Mouse (Mus musculus) limb, embryonic 14.5 days (tissue): ENCODE data around the gene Fgfr2. TPM values are rescaled to one million over a fixed set of nuclear protein-coding genes. Genes with fewer than 3 reads are reported as not detected.

Experiments
- ATAC-seq: fragments of 200-750 bp; cut with Nextera tagmentation; 2 replicates; pipeline ENCODE4 v1.8.0; 2017; ENCODE audit warnings: low read depth, moderate number of reproducible peaks, moderate TSS enrichment; ENCODE audit not compliant: low FRiP score
- DNase-seq: peaks from one replicate; pipeline ENCODE4 v3.0.0-alpha.2; 2015; ENCODE audit warnings: low spot score
- H3K27ac ChIP-seq: fragments of 300-500 bp; sonication (generic); replicated peaks from 2 replicates; pipeline ENCODE4 v1.5.1; 2014; ENCODE audit warnings: low read depth, mild to moderate bottlenecking, low read length, moderate library complexity, mixed read lengths
- H3K27me3 ChIP-seq: fragments of 300-500 bp; sonication (generic); 2 replicates; pipeline ENCODE4 v1.6.1; 2014; ENCODE audit warnings: low read length, mixed read lengths; ENCODE audit not compliant: control insufficient read depth, insufficient read depth
- H3K36me3 ChIP-seq: fragments of 300-500 bp; sonication (generic); 2 replicates; pipeline ENCODE4 v1.6.1; 2014; ENCODE audit warnings: mild to moderate bottlenecking, low read length, moderate library complexity, mixed read lengths; ENCODE audit not compliant: control insufficient read depth, insufficient read depth
- H3K4me1 ChIP-seq: fragments of 300-500 bp; sonication (generic); 2 replicates; pipeline ENCODE4 v1.6.1; 2014; ENCODE audit warnings: antibody characterized with exemption, low read length, mixed read lengths; ENCODE audit not compliant: control insufficient read depth, insufficient read depth
- H3K4me2 ChIP-seq: fragments of 300-500 bp; sonication (generic); replicated peaks from 2 replicates; pipeline ENCODE4 v1.6.1; 2014; ENCODE audit warnings: low read depth, mild to moderate bottlenecking, low read length, moderate library complexity; ENCODE audit not compliant: severe bottlenecking
- H3K4me3 ChIP-seq: fragments of 300-500 bp; sonication (generic); replicated peaks from 2 replicates; pipeline ENCODE4 v1.5.1; 2014; ENCODE audit warnings: low read length
- H3K9ac ChIP-seq: fragments of 300-500 bp; sonication (generic); 2 replicates; pipeline ENCODE4 v1.6.1; 2014; ENCODE audit warnings: mild to moderate bottlenecking, low read depth, low read length, moderate library complexity; ENCODE audit not compliant: severe bottlenecking
- H3K9me3 ChIP-seq: fragments of 300-500 bp; sonication (generic); 2 replicates; pipeline ENCODE4 v1.6.1; 2016; ENCODE audit warnings: low read length; ENCODE audit not compliant: control insufficient read depth
- POLR2A ChIP-seq: fragments of 200-500 bp; IDR thresholded peaks from 2 replicates; pipeline ENCODE4 v1.8.0; 2012; ENCODE audit warnings: inconsistent platforms, mild to moderate bottlenecking, moderate library complexity, borderline replicate concordance; ENCODE audit not compliant: insufficient read depth, insufficient read length; ENCODE audit errors: extremely low read depth
- WGBS: fragments of 180-500 bp; shearing (Covaris S2); extraction: QIAGEN DNeasy Blood & Tissue Kit; methylation state at CpG from one replicate; pipeline ENCODE4 v1.1.7; 2014; 5-methylcytosine and 5-hydroxymethylcytosine counted together
- polyA plus RNA-seq, 2 experiments: library from polyadenylated mRNA; depleted of rRNA in 1 of 2; stranded (reverse) in 1 of 2; unstranded in 1 of 2; fragments of >200 nt; fragmentation: Nextera tagmentation in 1 of 2; extraction: Ambion mirVana in 1 of 2; gene quantifications; 2 replicates each; pipeline versions ENCODE4 v1.2.1 to v1.2.3; 2012 to 2014

Gene Fgfr2
- polyA plus RNA-seq, 2 experiments = 131 to 133 TPM

DNA sequence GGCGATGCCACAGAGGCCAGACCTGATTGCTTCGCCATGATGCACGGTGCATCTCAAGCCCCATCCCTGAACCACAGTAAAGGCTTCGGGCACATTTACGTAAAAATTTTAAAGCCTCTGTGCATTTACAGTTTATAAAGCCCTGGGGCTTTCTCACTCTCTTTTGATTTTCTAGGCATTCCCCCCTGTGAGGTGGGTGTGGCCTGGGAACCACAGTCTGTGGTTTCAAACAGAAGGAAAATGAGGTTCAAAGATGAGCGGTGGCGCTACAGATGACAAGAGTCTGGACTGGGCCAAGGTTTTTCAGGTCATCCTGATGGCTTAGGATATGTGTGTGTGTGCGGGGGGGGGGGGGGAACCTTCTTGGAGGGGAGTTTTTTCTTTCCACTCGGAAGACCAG is 523.1 kb downstream of the Fgfr2 start:
- no peak for DNase-seq
- WGBS = 2% methylated on average over 9 of the region's 9 CpGs
- no peak for ATAC-seq
- Histone ChIP-seq H3K9ac (no peak overlapping the region), H3K36me3 (no peaks in the 10 kb centered on the region), H3K4me2 (peak overlapping the region; percentile 85), H3K27me3 (peaks cover 76% of the 10 kb centered on the region), H3K9me3 (no peaks in the 10 kb centered on the region), H3K4me1 (peaks cover 24% of the 10 kb centered on the region), H3K4me3 (peak overlapping the region; percentile 37), H3K27ac (no peak overlapping the region)
- TF ChIP-seq POLR2A = no peak

DNA sequence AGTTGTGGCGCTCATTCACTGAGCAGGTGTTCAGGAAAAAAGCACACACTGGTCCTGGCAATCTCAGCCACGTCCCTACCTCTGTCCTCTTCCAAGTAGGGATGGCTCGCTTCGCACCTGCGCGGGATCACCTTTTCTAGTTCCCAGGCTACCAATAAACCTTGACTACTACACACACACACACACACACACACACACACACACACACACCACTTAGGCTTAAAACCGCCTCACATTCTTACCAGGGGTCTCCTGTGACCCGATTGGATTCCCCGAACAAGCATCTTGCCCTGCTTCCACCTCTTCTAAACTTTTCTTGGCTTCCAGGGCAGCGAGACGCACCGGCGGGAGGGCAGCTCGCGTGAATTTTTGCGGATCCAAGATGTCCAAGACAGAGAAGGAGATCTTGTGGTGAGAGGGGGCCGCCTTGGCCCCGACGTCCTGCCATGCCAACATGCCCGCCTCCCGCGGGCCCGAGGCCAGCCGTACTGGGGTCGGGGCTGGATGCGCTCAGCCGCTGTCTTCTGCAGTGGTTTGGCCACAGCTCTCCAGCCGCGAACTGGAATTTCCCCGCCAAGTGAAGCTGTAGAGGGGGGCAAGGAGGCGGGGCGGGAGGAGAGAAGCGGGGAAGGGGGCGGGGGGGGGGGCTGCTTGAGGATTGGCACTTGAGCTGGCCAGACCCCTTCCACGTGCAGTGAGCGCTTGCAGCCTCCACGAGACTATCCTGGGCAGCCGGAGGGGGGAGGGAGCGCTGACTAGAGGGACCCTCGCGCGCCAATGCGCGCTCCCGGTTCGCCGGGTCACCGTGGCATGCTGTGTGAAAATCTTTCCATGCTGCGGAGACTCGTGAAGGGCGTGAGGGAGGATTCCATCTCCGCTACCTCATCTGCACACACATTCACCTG is 523.8 kb downstream of the Fgfr2 start, which contains the start of gene Nkx1-2:
Gene Nkx1-2, minus strand, starts transcription at position 567 of the 905 bp plus-strand sequence.
- DNase-seq (peak; percentile 31), ATAC-seq (0 out of 2 replicates have a peak, but pooled peaks have one; percentile 51)
- Histone ChIP-seq H3K4me3 (peak within 1 kb of the TSS; percentile 37), H3K4me1 (peaks cover 24% of the 10 kb centered on the region), H3K27ac (no peak within 1 kb of the TSS), H3K27me3 (peaks cover 76% of the 10 kb centered on the region), H3K36me3 (no peaks in the 10 kb centered on the region), H3K9ac (0 out of 2 replicates have a peak within 1 kb of the TSS, but pooled peaks have one; percentile 38), H3K9me3 (no peaks in the 10 kb centered on the region), H3K4me2 (peak within 1 kb of the TSS; percentile 85)
- WGBS = under 1% methylated on average over 46 of the region's 52 CpGs
- no peak for TF ChIP-seq POLR2A

DNA sequence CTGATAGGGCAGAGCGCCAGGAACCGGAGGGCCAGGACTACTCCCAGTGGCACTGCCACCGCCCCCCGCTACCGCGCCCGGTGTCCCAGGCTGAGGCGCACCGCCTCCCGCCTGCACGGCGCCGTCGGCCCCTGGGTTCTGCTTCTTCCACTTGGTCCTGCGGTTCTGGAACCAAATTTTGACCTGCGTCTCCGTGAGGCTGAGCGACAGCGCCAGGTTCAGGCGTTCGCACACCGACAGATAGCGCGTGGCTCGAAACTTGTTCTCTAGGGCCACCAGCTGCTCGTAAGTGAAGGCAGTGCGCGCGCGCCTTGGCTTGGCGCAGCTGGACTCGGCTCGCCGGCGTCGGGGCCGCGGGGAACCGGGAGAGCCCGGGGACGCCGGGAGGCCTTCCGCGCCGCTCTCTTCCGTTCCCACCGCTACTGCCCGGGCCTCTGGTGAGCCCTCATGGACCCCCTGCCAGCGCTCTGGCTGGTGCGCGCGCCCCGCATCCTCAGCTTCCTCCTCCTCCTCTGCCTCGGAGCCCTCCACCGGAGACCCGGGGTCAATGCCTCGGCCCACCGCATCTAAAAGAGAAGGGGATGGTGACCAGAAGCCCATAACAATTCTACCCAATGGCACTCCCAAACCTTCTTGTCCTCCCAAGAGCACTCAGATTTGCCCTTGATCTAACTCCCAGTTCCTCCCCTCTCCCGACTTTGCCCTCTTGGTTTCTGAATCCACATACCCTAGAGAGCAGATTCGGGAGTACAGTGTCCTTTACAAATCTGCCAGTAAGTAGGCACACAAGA is 525.7 kb downstream of the Fgfr2 start:
- Histone ChIP-seq H3K9me3 (no peaks in the 10 kb centered on the region), H3K4me2 (peak overlapping the region; percentile 89)
- ATAC-seq = 0 out of 2 replicates have a peak, but pooled peaks have one; percentile 12

DNA sequence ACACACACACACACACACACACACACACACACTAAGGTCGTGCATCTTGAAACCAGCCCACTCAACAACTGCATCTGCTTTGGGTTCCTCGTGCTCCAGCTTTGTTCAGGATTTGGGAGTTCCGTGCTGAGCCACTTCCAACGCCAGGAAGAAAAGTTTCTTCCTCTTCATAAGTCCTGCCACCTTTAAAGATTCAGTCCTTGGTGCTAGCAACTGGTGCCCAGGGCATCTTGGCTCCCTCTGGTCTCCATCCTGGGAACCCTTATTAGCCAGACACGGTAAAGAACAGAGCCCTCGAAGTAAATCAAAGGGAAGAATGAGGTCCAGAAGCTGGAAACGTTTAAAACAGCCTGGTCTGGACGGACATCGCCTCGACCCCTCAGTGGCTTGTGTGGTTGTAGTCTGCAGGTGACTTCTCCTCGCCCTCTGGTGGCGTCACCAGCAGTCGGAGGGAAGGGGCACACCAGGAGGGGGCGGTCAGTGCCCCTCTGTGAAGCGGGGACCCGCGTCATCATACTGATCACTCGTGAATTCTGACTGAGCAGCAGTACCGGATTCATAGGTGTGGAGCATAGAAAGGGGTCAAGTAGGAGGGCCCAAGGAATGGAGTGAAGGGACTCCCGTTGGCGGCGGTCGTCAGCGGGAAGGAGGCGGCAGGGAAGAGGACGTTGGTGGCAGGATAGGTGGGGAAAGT is 526.4 kb downstream of the Fgfr2 start:
- no peaks in the 10 kb centered on the region for H3K9me3 ChIP-seq
- H3K27me3 ChIP-seq = peaks cover 64% of the 10 kb centered on the region
- DNase-seq (no peak), ATAC-seq (no peak)
- H3K4me2 ChIP-seq = peak overlapping the region; percentile 89
- no peaks in the 10 kb centered on the region for H3K36me3 ChIP-seq
- 13% methylated on average over 24 of the region's 26 CpGs for WGBS
- no peak overlapping the region for H3K27ac ChIP-seq
- H3K4me1 ChIP-seq = peaks cover 24% of the 10 kb centered on the region
- peak overlapping the region; percentile 45 for H3K4me3 ChIP-seq
- TF ChIP-seq POLR2A = no peak
- H3K9ac ChIP-seq = 0 out of 2 replicates have a peak overlapping the region, but pooled peaks have one; percentile 44

More for the DNA sequence above, 525.7 kb downstream of the Fgfr2 start:
- H3K9ac ChIP-seq = peak overlapping the region; percentile 44
- H3K4me1 ChIP-seq = peaks cover 24% of the 10 kb centered on the region
- H3K27me3 ChIP-seq = peaks cover 71% of the 10 kb centered on the region
- no peak overlapping the region for H3K27ac ChIP-seq
- H3K36me3 ChIP-seq = no peaks in the 10 kb centered on the region
- no peak for DNase-seq
- whole genome bisulfite sequencing = 0% methylated on average over 51 of the region's 60 CpGs
- peak overlapping the region; percentile 45 for H3K4me3 ChIP-seq
- no peak for TF ChIP-seq POLR2A
